Mouse (Mus musculus) thymus, adult 2 months (tissue): ENCODE results near the gene Sesn1.

Experiments used
- CTCF ChIP-seq: fragments of 200-500 bp; IDR thresholded peaks from 2 replicates; pipeline ENCODE4 v1.5.1; 2012; ENCODE audit warnings: mild to moderate bottlenecking, control low read depth, low read length, moderate library complexity, borderline replicate concordance; ENCODE audit not compliant: control insufficient read depth, poor library complexity, insufficient read depth; ENCODE audit errors: extremely low read depth
- POLR2A ChIP-seq: fragments of 200-500 bp; IDR thresholded peaks from 2 replicates; pipeline ENCODE4 v1.6.1; 2012; ENCODE audit warnings: mild to moderate bottlenecking, low read length, control low read depth, moderate library complexity; ENCODE audit not compliant: control insufficient read depth, poor library complexity, insufficient read depth; ENCODE audit errors: extremely low read depth

DNA sequence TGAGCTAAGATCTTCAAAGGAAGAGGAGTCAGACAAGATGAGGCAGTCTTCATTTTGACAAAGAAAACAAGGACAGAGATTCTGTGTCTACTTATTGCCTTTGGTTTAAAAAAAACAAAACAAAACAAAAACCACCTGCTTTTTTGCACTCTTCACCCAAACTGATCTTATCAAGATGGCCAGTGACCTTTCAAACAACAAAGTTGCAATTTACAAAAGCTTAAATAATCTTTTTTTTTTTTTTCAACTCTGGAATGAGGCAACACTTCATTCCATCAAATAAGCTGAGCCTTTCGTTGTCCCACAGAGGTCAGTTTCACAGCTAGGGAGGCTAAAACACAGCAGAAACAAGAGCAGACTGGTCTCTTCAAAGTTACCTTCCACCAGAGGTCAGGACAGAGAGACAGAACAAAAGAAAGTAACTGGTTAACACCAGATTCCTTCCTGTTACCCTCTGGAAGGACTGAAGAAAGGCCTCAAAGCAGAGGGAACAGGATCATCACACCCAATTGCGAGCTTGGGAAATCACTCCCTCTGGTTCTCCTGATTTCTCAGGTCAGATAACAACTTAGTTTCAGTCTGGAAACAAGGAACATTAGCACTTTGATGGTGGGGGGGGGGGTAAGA is 3.9 kb upstream of the Sesn1 start:
- TF ChIP-seq CTCF: no peak
- TF ChIP-seq POLR2A: no peak
